Mouse (Mus musculus) left cerebral cortex, postnatal 25 days (tissue): ENCODE results near the gene Dcst1. TPM values are rescaled to one million over a fixed set of nuclear protein-coding genes. Genes with fewer than 3 reads are reported as not detected.

Source experiments
- DNase-seq, 2 experiments: peaks; one replicate each; pipeline ENCODE4 v3.0.0; 2022; ENCODE audit warnings: low spot score in 2 of 2, mixed read lengths in 1 of 2
- intact Hi-C: fragments of 180-260 bp; cut with DNase I; formaldehyde crosslinking; loops from one replicate; pipeline ENCODE4 v1.15.1; 2025
- total RNA-seq, 2 experiments: library from RNA; stranded (reverse); gene quantifications; 2 replicates each; pipeline ENCODE4 v1.2.3; 2021

Gene Dcst1
- total RNA-seq, 2 experiments from 2014 or later = not detected

DNA sequence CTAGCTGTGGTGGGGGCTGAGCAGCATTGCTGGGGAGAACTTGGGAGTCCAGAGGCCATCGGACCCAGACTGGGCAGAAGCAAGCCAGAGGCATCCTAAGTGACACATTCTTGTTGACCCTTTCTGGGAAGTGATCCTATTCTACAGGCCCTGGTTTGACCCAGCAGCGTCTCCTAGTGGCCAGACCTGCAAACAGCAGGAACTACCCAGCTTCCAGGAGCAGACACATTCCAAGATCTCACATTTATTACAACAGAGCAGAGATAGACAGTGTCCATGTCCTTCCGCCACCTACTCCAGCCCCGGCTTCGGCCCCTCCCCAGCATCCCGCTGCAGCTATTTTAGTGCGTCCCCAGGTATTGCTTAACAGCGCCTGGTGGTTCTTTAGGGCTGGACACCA, 25.6 kb downstream of the Dcst1 start:
- DNase-seq = peak; percentile 65 to 66
- intact Hi-C loops = loop anchor here (2.0 kb wide), 1 partner anchor 23 kb away; no protein-coding TSS in a partner anchor

DNA sequence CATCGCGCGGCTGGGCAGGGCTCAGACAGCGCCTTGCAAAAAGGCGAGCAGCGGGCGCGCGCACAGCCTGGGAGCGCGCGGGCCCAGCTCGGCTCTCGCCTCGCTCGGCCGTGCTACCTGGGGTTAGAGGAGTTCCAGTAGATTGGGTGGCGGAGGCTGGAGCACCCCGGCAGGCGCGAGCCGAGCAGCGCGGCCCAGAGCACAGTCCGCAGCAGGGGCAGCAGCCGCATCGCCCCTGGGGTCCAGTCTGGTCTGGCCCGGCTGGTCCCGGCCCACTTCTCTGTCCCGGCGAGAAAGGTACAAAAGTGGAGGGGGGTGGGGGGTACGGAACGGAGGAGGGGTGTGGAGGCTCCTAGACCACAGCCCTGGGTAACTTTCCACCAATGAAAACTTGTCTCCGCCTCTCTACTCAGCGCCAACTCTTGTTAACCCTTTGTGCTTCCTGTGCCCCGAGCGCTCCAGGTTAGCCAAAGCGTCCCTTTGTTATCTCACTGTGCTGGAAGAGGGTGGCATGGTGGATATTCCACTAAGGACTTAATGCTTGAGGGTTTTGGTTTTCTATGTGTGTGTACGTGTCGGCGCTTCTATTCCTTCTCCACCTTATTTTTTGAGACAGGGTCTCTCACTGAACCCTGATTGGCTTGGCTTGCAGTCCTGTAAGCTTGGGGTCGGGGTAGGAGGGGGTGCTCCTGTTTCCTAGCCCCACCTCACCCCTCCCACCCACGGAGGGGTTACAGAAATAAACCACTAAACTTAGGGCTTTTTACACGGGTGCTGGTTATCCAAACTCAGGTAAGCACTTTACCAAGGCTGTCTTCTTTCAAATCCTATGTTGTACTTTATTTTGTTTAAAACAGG, 27.1 kb downstream of the Dcst1 start, which contains the start of gene Efna4:
Efna4 (minus strand) TSS at position 308 of the 858 bp plus-strand sequence.
- DNase-seq = no peak
- intact Hi-C loops = loop anchor here (2.0 kb wide), 1 partner anchor 21 kb away; no protein-coding TSS in a partner anchor

DNA sequence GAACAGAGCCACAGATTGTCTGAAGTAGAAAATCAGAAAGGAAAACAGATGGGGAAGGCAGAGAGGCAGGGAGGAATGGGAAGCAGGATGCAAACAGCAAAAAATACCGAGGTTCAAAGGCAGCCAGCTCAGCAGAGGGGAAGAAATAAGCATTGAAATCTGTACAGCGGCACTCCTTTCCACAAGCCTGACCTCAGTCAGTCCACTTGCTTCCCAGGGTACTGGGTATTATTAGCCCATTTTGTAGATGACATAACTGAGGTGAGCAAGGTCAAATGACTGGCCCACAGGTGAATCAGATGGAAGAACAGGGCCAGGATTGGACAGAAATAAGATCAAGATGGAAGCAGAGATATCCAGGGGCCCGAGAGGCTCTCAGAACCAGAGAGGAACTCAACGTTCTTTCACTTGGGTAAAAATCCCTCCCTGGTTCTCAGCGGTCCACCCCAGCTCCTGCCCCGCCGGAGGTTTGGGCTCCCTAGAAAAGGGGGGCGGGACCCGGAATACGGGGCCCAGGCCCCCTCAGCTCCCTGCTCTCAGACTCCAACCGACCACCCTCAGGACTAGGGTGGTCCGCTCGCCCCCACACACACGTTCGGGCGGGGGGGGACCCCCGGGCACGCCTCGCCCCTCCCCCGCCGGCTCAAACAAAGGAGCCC, 27.9 kb downstream of the Dcst1 start:
- intact Hi-C loops = no loop called here

DNA sequence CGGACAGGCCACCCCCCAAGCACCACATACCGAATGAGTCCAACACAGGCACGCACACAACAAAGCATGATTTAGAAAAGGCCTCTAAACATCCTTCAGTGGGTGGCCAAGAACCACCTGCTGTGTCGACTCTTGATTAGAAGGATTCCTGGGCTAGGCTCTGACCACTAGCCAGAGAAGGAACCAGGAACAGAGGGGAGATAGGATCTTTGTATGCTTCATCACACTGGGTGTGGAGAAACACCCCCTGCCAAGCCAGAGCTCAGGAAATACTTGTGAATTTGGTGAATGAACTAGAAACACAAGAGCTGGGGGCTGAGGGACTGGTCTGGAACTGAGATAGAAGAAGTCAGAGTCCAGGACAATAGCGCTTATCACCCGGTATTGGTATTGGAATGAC, 28.5 kb downstream of the Dcst1 start:
- intact Hi-C loops = no loop called here

More for the DNA sequence above, 27.9 kb downstream of the Dcst1 start:
- DNase-seq = no peak

DNA sequence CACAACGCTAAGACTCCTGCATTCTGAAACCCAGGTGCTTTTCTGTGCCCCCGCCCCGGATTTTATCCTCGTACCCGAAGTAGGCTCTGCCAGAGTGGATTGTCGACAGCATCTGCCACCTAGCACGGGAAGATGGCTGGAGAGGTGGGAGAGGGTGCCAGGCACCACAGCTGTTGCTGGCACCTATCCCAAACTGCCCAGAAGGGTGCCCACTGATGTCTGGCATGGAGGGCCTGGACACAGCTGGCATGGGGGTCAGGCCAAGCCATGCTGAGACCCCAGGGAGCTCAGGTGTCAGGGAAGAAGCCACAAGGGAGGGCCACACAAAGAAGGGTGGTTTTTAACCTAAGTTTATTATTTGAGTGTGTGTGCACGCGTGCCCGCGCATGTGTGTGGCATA, 32.0 kb downstream of the Dcst1 start:
- intact Hi-C loops = no loop called here
- no peak for DNase-seq

More for the DNA sequence above, 28.5 kb downstream of the Dcst1 start:
- DNase-seq = no peak

DNA sequence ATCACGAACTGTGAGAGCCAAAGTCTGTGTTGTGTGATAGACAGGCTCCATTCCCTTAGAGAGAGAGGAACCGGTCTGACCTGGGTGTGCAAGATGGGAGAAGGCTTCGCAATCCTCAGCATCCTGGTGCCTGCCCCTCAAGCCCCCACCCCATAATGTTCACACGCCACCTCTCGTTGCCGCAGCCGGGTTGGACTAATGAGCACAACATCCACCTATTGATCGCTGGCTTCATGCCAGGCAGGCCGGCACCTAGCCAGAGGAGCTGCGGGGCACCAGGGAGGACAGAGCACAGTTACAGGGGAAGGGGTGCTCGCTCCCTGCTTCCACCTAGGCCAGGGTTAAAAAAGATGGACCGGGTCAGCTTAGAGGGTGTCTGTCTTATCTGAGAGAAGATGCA, 32.6 kb downstream of the Dcst1 start:
- DNase-seq = no peak
- intact Hi-C loops = no loop called here

DNA sequence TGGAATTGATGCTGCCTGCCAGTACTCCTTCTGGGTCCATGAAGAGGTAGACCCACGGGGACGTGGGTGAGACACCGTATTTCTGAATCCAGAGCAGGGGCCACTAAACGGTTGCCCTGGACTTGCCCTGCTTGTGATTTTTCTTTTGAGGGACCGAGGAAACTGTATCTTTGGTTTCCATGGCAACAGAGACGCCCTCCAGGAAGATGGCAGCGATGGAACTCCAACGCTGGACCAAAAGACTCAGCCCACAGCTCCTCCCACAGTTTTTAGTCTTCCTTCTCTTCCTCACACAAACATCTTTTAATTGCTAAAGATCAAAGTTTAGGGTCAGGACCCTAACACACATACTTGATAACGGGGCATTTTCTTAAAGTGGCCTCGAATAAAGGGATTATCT, 33.0 kb downstream of the Dcst1 start:
- intact Hi-C loops = no loop called here
- DNase-seq = peak in 1 of 2 experiments; percentile 36

DNA sequence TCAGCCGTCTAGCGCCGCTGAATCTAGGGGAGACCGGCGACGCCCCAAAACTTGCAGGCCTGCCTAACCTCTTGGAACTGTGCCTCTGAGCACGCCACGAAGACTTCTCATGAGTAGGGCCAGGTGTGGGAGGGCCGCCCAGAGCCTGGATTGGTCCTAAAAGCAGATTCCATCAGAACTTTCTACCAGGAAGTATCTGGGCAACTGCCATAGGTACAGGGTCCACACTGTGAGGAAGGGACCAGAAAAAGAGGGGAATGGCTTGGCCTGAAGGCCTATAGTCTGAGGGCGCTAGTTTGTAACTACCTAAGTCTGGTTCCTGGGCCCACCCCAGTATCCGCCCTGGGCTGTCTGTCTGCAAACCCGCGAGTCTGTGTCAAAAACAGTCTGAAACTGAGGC, 33.5 kb downstream of the Dcst1 start:
- DNase-seq = no peak
- intact Hi-C loops = no loop called here

DNA sequence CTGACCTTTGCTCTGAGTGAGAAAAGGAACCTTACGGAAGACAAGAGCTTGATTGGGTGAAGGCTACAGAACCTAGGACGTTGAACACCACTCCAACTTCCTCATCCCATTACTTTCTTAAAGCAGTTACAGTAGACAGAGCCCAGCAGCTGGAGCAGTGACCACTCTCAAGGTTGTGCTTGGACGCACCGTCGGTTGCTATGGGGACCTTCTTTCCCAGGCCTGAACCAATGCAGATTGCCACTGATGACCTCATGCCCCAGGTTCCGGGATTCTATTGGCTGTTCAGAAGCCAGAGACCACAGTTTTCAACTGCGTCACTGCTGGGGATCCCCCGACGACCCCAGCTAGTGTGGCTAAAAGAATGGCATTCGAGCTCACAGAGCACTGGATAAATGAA, 34.1 kb downstream of the Dcst1 start:
- no peak for DNase-seq
- intact Hi-C loops = no loop called here

DNA sequence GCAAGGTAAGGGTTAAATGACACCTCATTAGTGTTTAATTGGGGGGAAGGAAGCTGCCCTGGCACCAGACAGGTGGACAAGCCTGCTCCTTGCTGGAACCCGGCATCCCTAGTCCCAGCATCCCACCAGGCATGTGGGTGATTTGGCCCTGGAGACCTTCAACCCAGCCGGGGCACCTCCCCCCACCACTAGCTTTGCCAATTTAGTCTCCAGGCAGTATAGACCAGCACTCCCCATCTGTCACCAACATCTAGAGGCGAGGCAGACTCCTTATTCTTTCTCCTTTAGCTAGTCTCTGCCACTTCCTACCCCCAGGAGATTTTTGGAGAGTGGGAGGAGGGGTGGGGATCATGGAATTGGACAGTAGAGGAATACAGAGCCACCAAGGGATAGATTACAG, 34.7 kb downstream of the Dcst1 start:
- intact Hi-C loops = no loop called here
- DNase-seq = no peak

DNA sequence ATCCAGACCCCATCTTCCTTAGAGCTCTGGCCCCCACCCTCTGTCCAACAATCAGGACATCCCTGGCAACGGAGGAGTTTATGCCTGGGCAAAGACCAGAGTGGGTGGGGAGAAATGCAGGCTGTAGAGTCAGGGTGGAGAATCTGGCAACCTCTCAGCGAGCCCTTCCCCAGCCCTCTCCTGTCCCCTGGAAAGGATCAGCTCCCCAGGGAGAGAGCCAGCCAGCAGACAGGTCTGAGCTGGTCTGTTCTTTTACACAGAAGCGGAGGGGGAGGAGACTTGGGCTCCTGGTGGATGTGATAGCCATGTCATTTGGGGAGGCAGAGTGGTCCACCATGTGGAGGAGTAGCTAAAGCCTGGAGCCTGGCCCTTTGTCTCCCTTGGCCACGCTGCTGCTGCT, 36.4 kb downstream of the Dcst1 start:
- intact Hi-C loops = no loop called here
- DNase-seq = no peak

DNA sequence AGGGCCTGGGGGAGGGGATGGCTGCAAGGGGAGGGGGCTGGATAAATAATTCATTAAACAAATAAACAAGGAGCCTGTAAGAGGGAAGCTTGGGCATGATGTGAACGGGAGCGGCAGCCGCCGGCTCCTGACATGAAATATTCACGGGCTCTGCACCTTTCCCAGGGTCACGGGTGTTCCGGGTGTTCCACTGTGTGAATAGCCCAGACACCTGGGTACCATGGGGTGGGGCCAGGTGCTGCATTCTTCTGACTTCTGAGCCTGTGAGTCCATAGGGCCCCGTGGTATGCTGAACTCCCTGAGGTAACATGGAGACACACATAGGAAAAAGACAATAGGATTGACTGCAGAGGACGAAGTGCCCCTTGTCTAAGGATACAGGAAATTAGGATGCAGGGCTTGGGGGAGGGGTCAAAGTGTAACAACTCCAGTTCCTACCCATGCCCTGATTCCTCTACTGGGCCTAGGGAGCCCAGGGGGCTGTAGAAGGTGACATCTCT, 37.6 kb downstream of the Dcst1 start:
- intact Hi-C loops = no loop called here
- DNase-seq = no peak

DNA sequence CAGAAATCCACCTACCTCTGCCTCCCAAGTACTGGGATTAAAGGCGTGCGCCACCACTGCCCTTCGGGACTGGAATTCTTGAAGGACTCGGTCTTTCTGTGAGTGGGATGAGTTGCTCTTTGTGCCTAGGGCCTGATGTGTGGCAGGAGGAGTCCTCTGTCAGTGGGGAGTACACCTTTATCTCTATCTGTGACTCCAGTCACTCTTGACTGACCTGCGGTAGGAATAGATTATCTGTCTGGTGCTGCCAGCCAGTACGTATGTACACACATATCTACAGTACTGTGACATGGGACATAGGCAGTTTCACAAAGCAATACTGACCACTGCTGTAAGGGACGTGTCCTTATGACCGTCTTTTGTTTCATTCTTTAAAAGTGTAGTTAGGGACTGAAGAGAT, 39.2 kb downstream of the Dcst1 start:
- intact Hi-C loops = no loop called here
- DNase-seq = no peak

DNA sequence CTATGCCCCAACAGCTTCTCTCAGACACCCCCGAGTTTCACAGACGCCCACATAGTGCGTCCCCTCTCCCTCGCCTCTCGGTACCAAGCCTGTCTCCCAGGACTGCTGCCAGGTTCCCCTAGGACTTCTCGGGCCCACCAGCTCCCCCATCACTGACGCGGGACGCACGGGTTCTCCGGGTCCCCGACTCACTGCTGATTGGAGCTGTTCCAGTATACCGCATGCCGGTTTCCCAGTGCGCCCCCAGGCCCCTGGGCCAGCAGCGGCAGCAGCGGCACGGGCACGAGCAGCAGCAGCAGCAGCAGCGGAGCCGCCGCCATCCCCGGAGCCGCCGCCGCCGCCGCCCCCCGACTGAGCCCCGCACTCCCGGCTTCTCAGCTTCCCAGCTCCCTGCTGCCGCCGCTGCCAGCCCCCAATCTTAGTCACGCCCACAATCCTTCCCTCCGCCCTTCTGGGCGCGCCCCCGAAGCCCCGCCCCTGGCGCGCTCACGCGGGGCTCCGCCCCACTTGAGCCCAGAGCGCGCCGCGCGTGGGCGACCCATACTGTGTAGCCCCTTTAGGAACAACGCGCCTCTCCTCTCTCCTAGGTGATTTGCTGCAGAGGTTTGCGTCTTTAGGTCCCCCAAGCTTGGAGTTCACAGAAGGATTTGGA, 42.4 kb downstream of the Dcst1 start, which contains the start of gene Efna3:
Efna3 (minus strand) TSS at position 452 of the 652 bp plus-strand sequence.
- intact Hi-C loops = loop anchor here (5.0 kb wide), 1 partner anchor 640 kb away; the partner anchor contains the start of gene Atp8b2
- DNase-seq = peak; percentile 88 to 93

DNA sequence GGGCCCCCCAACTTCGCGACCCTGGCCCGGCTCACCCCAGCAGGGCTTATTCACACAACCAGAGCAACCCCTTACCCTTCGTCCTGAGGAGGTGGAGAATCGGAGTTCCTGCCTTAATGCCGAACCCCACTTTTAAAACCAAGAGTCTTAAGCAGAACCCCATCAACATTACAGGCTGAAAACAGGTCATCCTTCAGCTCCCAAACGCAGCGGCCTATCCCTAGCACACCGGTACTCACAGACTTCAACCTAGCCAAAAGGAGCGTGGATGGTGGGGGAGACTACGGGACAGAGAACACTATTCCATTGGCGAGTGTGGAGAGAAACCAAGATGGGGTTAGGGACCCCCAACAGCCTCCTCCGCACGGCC, 42.9 kb downstream of the Dcst1 start:
- intact Hi-C loops = loop anchor here (5.0 kb wide), 1 partner anchor 640 kb away; the partner anchor contains the start of gene Atp8b2
- DNase-seq = no peak

DNA sequence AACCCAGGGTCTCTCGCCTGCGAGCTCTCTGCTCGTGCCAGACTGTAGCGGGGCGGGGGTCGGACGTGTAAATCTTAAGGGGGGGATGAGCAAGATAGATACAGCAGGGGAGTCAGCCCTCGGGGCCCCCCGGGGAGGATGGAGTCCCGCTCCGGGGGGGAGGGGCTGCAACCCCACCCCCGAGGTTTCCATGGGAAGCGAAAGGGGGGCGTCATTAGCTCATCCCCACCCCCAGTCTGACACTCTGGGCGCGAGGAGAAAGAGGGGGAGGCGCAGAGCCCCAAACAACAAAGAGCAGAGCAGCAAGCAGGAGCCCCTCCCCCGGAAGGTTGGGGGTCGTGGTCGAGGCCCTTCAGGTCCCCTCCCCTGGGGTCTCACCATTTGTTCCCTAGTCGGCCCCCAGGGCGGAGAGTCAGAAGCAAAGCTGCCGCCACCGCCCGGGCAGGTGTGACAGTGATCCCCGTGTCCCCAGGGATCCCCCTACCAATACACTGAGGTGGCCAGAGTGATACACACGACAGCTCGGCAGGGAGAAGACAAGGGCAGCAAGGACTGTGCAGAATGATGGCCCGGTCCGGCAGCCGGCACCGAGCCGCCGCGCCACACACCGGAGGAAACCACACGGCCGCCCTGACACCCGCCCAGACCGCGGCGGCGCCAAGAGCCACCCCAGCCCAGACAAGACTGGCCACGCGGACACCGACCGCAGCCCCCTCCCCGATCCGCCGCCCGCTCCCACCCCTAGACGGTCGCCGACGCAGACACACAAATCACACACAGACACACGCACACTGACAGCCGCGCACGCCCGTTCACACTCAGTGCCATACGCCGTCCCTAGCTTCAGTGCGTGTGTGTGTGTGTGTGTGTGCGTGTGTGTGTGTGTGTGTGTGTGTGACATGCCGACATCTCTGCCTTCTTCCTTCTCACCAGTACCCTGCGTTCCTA, 43.6 kb downstream of the Dcst1 start:
- peak; percentile 44 to 55 for DNase-seq

DNA sequence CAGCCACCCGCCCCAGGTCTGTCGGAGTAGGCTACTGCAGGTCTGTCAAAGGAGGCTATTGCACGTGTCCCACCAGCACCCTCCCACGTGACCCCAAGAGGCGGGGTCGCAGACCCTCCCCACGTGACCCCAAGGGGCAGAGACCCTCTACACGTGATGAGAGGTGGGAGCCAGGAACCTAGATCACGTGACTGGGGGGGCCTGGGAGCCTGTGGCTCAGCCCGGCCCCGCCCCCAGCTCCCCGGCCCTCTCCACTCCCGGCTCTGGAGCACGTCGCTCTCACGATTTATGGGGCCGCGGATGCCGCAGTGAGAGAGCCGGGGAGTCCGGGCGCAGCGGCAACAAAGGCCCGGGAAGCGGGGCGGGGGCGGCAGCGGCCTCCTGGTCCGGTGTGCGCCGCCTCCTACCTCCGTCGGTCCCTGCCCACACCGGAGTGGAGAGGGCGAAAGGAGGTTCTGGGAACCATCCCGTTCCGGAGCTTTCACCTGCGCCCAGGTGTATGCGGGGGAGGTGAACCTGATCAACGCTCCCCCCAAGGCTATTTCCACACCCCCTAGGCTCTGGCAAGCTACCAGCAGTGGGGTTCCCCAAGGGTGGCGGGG, 44.4 kb downstream of the Dcst1 start:
- peak; percentile 59 to 61 for DNase-seq
- intact Hi-C loops = loop anchor here (5.0 kb wide), 1 partner anchor 642 kb away; the partner anchor contains the start of gene Atp8b2

More for the DNA sequence above, 43.6 kb downstream of the Dcst1 start:
- intact Hi-C loops = loop anchor here (5.0 kb wide), 1 partner anchor 641 kb away; the partner anchor contains the start of gene Atp8b2
